Mouse (Mus musculus): ENCODE results near the gene Clec2l.

GRCm38 (mm10) chr6:38650263-38650937 lies 12.5 kb upstream of the Clec2l start:
- TF ChIP-seq CTCF (IDR thresholded peaks at IDR 0.05 in 2 of 3, conservative IDR thresholded peaks at IDR 0.05 in 1 of 3; ENCODE audit: control insufficient read depth in 1 of 3, insufficient read depth in 1 of 3, low read depth in 2 of 3, low read length in 3 of 3, poor library complexity in 1 of 3, severe bottlenecking in 1 of 3) (peak; percentile 93 to 98 (median 97)), POLR2A (IDR thresholded peaks at IDR 0.05; ENCODE audit: control insufficient read depth in 1 of 2, insufficient read depth in 1 of 2, low read depth in 1 of 2, low read length in 2 of 2, poor library complexity in 1 of 2) (no peak), CHD1 (IDR thresholded peaks at IDR 0.05; ENCODE audit: low read depth, low read length) (no peak), SIN3A (IDR thresholded peaks at IDR 0.05; ENCODE audit: low read length) (0 out of 2 replicates have a peak, but pooled peaks have one; percentile 20), MEF2A (IDR thresholded peaks at IDR 0.05; ENCODE audit: extremely low read depth, insufficient replicate concordance, low read depth, low read length, poor library complexity, severe bottlenecking) (no peak), E2F4 (IDR thresholded peaks at IDR 0.05; ENCODE audit: borderline replicate concordance, low read depth, low read length) (no peak), MAFK (IDR thresholded peaks at IDR 0.05; ENCODE audit: borderline replicate concordance, low read depth, low read length) (no peak), MAX (IDR thresholded peaks at IDR 0.05; ENCODE audit: low read length) (no peak)

Data from MEL (cell line).